Mouse (Mus musculus): Measurements from ENCODE around the gene Dcp1b.

- no peak for TF ChIP-seq CTCF (IDR thresholded peaks at IDR 0.05; ENCODE audit: borderline replicate concordance, control insufficient read depth, extremely low read depth, insufficient read depth, low read length, poor library complexity)
- no peak for TF ChIP-seq POLR2A (IDR thresholded peaks at IDR 0.05; ENCODE audit: control insufficient read depth, extremely low read depth, insufficient read depth, low read length, poor library complexity)
Measured at GRCm38 (mm10) chr6:119251704-119252103, 76.7 kb downstream of the Dcp1b start.
